Mouse (Mus musculus) stomach, postnatal 0 days (tissue): ENCODE measurements around the gene Olfr1034.

ENCODE experiments used
- CTCF ChIP-seq: IDR thresholded peaks from 2 replicates; pipeline ENCODE4 v1.5.1; 2016; ENCODE audit warnings: antibody characterized with exemption, low read depth, mild to moderate bottlenecking, moderate library complexity
- EP300 ChIP-seq: optimal IDR thresholded peaks from 2 replicates; pipeline ENCODE3; 2016; ENCODE audit warnings: antibody characterized with exemption

DNA sequence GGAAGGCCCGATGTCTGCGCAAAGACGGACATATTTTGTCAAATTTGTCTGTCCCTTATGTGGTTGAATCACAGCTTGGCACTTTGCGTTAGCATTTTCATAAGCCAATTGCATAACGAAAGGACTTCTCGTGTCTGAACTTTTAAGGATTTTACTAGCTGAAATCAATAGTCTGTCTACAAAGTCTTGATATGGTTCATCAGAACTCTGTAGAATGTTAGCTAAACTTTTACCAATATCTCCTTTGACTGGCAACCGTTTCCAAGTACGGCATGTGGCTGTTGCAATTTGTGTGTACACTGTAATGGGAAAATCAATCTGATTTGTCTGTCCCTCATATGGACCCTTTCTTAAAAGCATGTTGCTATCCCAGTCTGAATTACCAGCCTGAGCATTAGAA is 24.5 kb downstream of the Olfr1034 start:
- no peak for TF ChIP-seq CTCF
- no peak for TF ChIP-seq EP300
